Mouse (Mus musculus): ENCODE measurements at regions not wholly inside any gene's neighbourhood (a gene's known extent, or its start where the extent isn't known, plus 50 kb on each side); places are given as distances from the start of the nearest gene placed in this dataset.

DNA sequence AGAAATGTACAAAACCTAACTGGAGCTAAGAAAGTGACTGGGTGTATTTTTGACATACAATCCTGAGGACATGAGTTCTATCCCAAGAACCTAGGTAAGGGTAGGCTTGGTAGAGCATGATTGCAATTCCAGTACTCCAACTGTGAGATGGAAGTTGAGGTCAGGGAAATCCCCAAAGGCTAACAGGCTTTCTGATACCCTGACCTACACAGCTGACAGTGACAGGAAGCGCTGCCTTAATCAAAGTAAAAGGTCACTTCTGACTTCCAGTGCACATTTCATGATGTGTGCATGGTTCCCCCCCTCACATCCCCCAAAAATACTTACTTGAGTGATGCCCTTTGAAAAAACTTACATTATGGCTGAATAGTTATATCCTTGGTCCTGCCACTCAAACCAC lies 312.6 kb upstream of the Pitrm1 start:
- TF ChIP-seq GATA1 (IDR thresholded peaks at IDR 0.05; ENCODE audit: borderline replicate concordance, low read length) (no peak), CTCF (IDR thresholded peaks at IDR 0.05; ENCODE audit: low read depth, low read length) (no peak), TAL1 (conservative IDR thresholded peaks at IDR 0.05; ENCODE audit: low read depth, low read length) (no peak), GATA2 (IDR thresholded peaks at IDR 0.05; ENCODE audit: borderline replicate concordance, low read depth, low read length) (no peak), POLR2AphosphoS5 (IDR thresholded peaks at IDR 0.05; ENCODE audit: insufficient replicate concordance, low read depth, low read length) (no peak)

Measured in G1E (cell line).